Mouse (Mus musculus) erythroblast, embryonic 14.5 days (primary cell): Measurements from ENCODE around the gene Slc22a14.

Experiments
- GATA1 ChIP-seq: IDR thresholded peaks from 2 replicates; pipeline ENCODE4 v1.6.1; 2012; ENCODE audit warnings: low read length, inconsistent platforms, mixed read lengths
- TAL1 ChIP-seq: IDR thresholded peaks from 3 replicates; pipeline ENCODE4 v1.6.1; 2012; ENCODE audit warnings: low read length, inconsistent platforms, mixed read lengths

DNA sequence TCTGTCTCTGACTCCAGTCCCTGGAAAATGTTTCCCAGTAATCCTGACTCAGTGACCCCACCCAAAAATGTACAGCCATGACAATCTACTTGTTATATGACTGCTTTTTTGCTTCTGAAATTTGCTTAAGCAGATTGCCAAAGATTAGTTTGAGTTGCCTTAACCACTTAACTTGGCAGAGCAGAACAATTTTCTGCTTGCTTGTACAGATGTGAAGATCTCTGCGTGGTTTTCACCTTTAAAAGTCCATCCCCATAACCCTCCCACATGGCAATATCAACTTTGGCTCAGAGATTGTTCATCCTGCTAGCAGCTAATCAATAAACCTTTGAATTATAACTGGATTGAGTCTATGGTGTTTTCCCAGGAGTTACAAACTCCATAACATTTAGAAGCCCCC is 56.3 kb downstream of the Slc22a14 start:
- TF ChIP-seq GATA1 (no peak), TAL1 (no peak)
